Mouse (Mus musculus) embryo, embryonic 10.5 days (tissue): ENCODE data around the gene Wdr66.

Experiments used
- DNase-seq: peaks from one replicate; pipeline ENCODE4 v3.0.0-alpha.2; 2015; ENCODE audit warnings: low spot score

Wdr66 gene

GRCm38 (mm10) chr5:123270917-123271316, 19.0 kb downstream of the Wdr66 start:
- DNase-seq = peak; percentile 32

DNA sequence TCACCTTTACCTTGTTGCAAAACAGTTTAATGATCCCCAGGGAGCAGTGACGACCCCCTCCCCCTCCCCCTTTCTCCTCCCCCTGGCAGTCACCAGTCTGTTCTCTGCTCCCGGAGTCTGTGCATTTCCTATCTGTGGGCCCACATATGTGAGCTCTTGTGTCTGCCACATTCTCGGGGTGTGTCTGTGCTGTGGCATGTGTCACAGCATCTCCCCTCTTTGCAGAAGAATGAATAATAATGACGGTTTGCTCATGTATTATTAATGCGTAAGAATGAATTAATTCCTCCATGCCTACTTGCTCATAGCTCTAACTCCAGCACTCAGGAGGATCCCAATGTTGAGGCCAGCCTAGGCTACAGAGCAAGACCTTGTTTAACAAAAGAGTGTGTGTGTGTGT, 21.0 kb downstream of the Wdr66 start:
- no peak for DNase-seq

DNA sequence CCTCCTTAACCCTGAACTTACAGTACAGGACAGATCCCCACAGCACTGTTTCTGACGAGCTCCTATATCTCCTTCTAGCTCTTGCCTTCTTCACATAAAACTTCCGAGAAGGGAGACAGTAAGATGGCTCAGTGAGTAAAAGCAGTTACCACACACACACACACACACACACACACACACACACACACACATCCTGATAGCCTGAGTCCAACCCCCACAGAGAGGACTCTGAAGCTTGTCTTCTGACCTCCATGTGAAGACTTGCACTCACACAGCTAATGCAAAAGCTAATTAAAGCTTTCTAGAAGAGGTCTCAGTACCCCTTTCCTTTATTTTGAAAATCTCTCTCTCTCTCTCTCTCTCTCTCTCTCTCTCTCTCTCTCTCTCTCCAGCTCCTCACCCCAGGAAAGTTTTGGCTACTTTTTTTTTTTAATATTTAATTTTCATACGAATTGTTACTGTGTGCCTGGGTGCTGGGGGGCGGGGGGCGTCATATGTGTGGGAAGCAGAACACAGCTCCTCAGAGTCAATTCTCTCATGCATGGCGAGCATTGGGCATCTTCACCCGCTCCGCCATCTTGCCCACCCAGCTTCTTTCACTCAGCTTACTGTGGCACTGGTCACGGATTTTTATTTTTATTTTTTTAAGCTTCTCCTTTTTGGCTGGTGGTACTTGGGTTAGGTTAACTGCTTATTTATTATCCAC, 24.9 kb downstream of the Wdr66 start:
- no peak for DNase-seq

DNA sequence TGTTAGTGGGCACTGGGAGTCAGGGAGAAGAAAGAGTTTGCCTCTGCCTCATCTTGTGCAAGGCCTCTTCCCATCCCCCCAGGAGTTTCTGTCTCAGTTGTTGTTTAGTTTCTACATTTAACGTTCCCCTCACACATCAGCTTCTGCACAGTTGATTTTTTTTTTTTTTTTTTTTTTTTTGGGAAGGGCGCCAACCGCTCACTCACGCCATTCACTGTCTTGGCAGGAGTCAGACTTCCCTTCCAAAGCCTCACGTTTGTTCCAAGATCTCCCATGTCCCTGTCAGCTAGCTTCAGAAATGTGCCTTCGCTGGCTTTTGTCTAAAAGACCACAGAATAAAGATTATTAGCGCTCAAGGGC, 25.4 kb downstream of the Wdr66 start:
- peak; percentile 6 for DNase-seq

DNA sequence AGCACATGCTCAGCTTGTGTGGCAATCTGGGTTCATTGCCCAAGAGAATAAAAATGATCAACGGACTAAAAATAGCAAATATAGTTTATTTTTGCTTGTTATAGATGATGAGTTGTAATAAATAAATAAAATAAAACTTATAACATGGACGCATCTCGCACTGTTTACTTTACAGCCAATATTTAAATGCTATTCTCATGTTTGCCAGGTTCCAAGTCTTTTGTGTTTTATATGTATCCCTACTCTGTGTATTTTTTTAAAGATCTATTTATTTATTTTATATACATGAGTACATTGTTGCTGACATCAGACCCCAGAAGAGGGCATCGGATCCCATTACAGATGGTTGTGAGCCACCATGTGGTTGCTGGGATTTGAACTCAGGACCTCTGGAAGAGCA, 25.8 kb downstream of the Wdr66 start:
- no peak for DNase-seq

DNA sequence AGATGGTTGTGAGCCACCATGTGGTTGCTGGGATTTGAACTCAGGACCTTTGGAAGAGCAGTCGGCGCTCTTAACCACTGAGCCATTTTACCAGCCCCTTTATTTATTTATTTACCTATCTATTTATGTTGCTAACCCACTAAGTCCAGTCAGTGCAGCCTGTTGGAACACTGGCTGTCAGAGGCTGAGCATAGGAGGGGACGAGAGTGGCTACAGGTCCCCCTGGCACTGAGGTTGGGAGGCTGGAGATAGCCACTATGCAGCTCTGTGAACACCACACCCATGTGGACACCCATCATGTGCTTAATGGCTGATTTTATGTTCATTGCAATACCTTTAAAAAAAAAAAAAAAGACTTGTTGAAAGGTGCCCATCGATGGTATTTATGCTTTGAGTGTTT, 27.3 kb downstream of the Wdr66 start:
- no peak for DNase-seq

DNA sequence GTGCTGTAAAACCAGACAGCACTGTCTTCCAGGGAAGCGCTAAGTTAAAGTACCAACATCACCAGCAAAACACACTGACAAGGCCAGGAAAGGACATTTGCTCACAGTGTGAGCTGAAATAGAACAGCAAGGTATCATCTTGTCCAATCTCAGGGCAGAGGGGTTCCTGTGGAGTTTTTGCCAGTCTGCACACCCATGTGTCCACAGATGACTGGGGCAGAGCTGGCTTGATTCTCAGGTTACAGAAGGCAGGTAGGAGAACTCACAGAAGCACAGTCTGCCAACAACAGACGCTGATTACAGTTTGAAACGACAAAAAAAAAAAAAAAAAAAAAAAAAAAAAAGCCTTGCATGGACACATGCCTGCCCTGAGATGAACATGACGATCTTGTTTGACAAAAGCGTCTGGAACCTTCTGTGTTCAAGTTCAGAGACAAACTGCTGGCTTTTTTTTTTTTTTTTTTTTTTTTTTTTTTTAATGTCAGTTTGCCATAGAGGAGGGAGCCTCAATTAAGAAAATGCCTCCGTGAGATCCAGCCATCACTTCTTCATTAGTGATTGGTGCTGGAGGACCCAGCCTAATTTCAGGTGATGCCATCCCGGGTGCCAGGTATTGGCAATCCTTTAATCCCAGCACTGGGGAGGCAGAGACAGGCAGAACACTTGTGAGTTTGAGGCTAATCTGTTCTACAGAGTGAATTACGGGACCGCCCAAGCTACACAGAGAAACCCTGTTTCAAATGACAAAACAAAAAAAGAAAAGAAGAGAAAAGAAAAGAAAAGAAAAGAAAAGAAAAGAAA, 29.6 kb downstream of the Wdr66 start:
- no peak for DNase-seq

- peak; percentile 37 for DNase-seq
Measured at GRCm38 (mm10) chr5:123285174-123285573, 33.3 kb downstream of the Wdr66 start.

- DNase-seq = no peak
Measured at GRCm38 (mm10) chr5:123288079-123288478, 36.2 kb downstream of the Wdr66 start.

GRCm38 (mm10) chr5:123294653-123295052, 42.8 kb downstream of the Wdr66 start:
- no peak for DNase-seq

- no peak for DNase-seq
Measured at GRCm38 (mm10) chr5:123296224-123296806, 44.4 kb downstream of the Wdr66 start.

GRCm38 (mm10) chr5:123296972-123297754, 45.3 kb downstream of the Wdr66 start:
- DNase-seq = no peak

GRCm38 (mm10) chr5:123297830-123298229, 45.9 kb downstream of the Wdr66 start:
- no peak for DNase-seq

- DNase-seq = peak; percentile 40
Measured at GRCm38 (mm10) chr5:123298526-123298925, 46.6 kb downstream of the Wdr66 start.

- no peak for DNase-seq
Measured at GRCm38 (mm10) chr5:123300496-123301034, 48.7 kb downstream of the Wdr66 start.

- peak; percentile 79 for DNase-seq
Measured at GRCm38 (mm10) chr5:123301780-123302521, 50.0 kb downstream of the Wdr66 start.

- DNase-seq = no peak
Measured at GRCm38 (mm10) chr5:123307630-123308282, 55.9 kb downstream of the Wdr66 start.

DNA sequence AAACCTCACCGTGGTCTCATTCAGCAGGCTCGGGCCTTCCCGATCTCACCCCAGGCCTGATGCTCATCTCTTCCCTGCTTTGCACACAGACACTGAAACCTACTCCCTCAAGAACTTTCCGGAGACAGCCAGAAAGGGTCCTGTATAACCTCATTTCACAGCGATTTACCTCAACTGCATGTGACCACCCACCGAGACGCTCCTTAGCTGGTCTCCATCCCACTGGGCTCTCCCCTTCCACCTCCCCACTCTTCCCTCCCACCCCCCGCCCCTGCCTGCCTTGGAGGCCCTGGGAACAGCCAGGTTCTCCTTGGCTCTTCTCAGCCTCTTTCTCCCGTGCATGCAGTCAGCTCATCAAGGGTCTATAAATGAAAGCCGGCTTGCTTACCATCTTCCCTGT, 57.9 kb downstream of the Wdr66 start:
- DNase-seq = no peak

DNA sequence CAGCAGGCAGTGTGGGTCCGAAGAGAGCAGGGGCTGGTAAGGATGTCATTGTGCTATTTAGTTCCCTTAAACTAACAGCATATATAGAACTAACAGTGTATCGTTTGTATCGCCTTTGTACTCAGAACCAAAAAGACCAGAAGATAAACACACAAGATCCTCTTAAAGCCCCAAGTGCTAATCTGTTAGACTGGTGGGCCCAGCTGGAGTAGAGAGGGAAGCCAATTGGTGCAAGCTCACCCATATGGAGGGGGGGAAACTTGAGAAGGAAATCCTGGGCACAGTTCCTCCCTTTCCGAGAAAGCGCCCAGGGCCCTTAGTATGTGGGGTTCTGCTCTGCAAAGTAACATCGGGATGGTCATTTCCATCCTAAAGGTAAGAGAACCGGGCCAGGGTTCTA, 58.3 kb downstream of the Wdr66 start:
- no peak for DNase-seq

GRCm38 (mm10) chr5:123313058-123313630, 61.2 kb downstream of the Wdr66 start:
- no peak for DNase-seq
